Mouse (Mus musculus) liver, adult (tissue): ENCODE measurements around the gene Tcl1b3.
"Not testable (repeated sequence)": the region's sequence is repeated elsewhere in the genome, so short reads cannot be mapped to it uniquely, and the experiment has no call there.

ENCODE experiments used
- GATA4 ChIP-seq: IDR thresholded peaks from 2 replicates; pipeline ENCODE4 v1.6.1; 2014; ENCODE audit warnings: mild to moderate bottlenecking, low read length; ENCODE audit not compliant: insufficient replicate concordance

Tcl1b3 gene

DNA sequence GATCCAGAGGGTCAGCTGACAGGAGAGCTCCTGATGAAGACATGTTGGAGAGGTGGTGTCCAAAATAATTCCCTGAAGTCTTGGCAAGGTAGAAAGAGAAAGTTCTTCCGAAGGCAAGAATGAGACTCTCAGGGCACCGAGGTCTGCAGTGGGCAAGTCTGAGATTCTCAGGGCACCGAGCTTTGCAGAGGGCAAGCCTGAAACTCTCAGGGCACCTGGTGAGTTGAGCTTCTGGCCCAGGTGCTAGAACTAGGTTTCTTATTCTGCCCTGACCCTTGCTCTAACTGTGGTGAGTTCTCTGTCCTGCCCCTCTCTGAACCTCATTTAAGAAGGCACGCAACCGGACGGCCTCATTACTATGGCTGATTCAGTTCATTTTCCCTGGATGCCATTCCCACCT lies at the start of gene Tcl1b3:
Gene Tcl1b3, plus strand, starts transcription at position 301 of the 400 bp plus-strand sequence.
- TF ChIP-seq GATA4, result not testable (repeated sequence)

- no peak for TF ChIP-seq GATA4
Observed at GRCm38 (mm10) chr12:105143096-105143495, 47.7 kb upstream of the Tcl1b3 start.

GRCm38 (mm10) chr12:105145714-105146113 lies 45.1 kb upstream of the Tcl1b3 start, which contains the start of gene Tcl1b2:
Tcl1b2 (plus strand) TSS chr12:105146014.
- no peak for TF ChIP-seq GATA4

GRCm38 (mm10) chr12:105158842-105159241 lies 32.0 kb upstream of the Tcl1b3 start:
- TF ChIP-seq GATA4, result no peak

DNA sequence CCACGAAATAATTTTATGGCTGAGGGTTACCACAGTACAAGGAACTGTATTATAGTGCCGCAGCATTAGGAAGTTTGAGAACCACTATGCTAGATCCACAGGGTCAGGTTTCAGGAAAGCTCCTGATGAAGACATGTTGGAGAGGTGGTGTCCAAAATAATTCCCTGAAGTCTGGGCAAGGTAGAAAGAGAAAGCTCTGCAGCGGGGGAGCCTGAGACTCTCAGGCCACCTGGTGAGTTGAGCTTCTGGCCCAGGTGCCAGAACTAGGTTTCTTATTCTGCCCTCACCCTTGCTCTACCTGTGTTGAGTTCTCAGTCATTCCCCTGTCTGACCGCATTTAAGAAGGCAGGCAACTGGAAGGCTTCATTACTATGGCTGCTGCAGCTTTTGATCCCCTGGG lies 31.5 kb upstream of the Tcl1b3 start, which contains the start of gene Tcl1b1:
Gene Tcl1b1, plus strand, starts transcription at position 301 of the 400 bp plus-strand sequence.
- no peak for TF ChIP-seq GATA4

GRCm38 (mm10) chr12:105166734-105167133 lies 24.1 kb upstream of the Tcl1b3 start:
- TF ChIP-seq GATA4, result no peak

GRCm38 (mm10) chr12:105173366-105173765 lies 17.5 kb upstream of the Tcl1b3 start:
- no peak for TF ChIP-seq GATA4

GRCm38 (mm10) chr12:105176044-105176443 lies 14.8 kb upstream of the Tcl1b3 start, which contains the start of gene Tcl1b5:
Tcl1b5 (plus strand) TSS chr12:105176344.
- not testable (repeated sequence) for TF ChIP-seq GATA4

GRCm38 (mm10) chr12:105201657-105202056 lies 10.8 kb downstream of the Tcl1b3 start, which contains the start of gene Tcl1b4:
Tcl1b4 (plus strand) TSS chr12:105201957.
- not testable (repeated sequence) for TF ChIP-seq GATA4

DNA sequence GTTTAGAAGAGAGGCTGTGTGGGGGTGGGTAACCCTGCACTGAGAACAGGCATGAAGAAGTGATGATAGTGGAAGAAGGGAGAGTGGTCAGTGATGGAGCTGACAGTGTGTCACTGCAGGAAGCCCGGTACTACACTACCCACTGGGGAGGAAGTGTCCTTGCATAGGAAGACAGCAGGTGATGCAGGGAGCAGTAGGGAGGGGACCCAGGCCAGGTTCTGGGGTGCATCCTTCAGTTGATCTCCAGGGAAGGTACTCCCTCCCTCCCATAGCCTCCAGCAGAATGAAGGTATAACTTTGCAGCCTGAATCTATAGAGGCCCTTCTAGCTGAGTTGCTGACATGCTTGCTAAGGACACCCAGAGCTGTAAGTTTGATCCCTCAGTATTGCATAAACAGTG lies 16.2 kb downstream of the Tcl1b3 start:
- TF ChIP-seq GATA4, result no peak

- TF ChIP-seq GATA4, result no peak
Observed at GRCm38 (mm10) chr12:105208441-105208840, 17.6 kb downstream of the Tcl1b3 start.

GRCm38 (mm10) chr12:105209231-105209630 lies 18.4 kb downstream of the Tcl1b3 start:
- TF ChIP-seq GATA4, result no peak

DNA sequence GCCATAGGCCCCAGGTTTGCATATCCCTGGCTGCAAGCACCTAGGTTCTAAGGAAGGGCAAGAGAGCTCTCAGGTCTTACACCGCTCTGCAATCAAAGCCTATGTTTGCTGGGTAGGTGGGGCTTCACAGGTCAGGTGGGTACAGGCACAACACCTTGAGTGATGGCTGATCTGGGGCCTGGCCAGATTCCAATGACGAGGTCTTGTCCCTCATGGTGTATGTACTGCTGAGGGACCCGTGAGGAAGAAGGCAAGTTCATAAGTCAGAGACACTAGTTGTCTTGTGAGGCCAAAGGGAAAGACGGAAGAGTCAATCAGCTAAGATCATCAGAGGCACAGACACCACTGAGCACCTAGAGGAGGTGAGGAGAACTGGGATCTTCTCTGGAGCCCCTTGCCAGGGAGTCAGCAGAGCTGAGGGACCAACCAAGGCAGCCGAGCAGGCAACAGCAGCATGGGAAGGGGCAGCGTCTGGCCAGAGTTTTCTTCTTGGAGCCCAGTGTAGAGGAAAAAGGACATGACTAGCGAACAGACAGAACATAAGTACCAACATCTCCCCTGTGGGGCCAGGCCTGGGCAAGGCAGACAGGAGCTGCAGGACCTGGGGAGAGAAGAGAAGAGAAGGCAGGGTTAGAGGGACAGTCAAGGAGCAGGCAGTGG lies 26.4 kb downstream of the Tcl1b3 start:
- no peak for TF ChIP-seq GATA4

GRCm38 (mm10) chr12:105222601-105223319 lies 31.9 kb downstream of the Tcl1b3 start, which contains the start of gene Tcl1:
Tcl1 (minus strand) TSS chr12:105222793.
- TF ChIP-seq GATA4, result no peak

DNA sequence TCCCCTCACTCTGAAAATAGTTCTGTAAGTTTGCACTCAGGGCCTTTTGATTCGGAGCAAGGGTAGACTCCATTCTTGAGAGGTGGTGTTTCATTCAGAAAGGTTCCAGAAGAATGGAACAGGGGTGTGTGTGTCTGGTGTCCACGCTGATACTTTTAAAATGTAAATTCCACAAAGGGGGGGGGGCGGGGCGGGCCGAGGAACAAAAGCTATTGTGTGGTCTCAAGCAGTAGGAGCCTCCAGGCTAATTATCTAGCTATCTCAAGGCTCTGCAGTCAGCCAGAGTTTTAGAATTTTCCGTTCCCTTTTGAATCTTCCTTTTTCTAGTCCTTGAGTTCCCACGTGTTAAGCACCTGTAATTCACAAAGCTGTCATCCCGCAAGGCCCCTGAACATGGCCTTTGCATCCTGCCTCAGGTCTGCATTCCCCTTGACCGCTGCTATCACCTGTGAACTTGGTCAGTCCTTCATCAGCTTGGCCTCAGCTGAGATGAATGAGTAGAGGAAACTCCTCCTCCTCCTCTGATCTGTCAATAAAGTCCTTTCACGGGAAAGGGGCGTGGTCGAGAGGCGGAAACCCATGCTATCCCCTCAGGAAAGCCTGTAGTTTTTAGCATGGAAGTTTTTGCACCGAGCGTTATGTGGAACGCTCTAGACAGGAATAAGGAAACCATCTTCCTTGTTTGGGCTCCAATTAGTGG lies 33.9 kb downstream of the Tcl1b3 start:
- no peak for TF ChIP-seq GATA4
